ENCODE assay signal across 10 mouse cellular contexts in genomic region chr16:93746957-93747356, GRCm38 (mm10). TPM values are rescaled to one million over a fixed set of nuclear protein-coding genes. Genes with fewer than 3 reads are reported as not detected.
DNase-seq lines count a peak whose midpoint lies in the region; ATAC-seq and TF ChIP-seq lines count a peak whose summit lies in the region.
"Had no signal": no experiment of that assay in that cellular context is flagged by ENCODE, and none has a peak within 500 bp of the region (broad histone marks: within the 10 kb centered on the region; RNA-seq: fewer than 3 reads in every experiment).

No protein-coding gene starts in this region.

- no peak overlapping the region for H3K4me2 ChIP-seq in forebrain, postnatal 0 days (ENCODE audit: low read depth)
- no peak overlapping the region for H3K4me2 ChIP-seq in forebrain, embryonic 14.5 days (ENCODE audit: low read length)
- H3K4me2 ChIP-seq in liver, embryonic 11.5 days: no peak overlapping the region
- no peak overlapping the region for H3K4me2 ChIP-seq in liver, embryonic 14.5 days (ENCODE audit: low read depth)
- H3K4me2 ChIP-seq in hindbrain, embryonic 13.5 days: no peak overlapping the region
- H3K4me2 ChIP-seq: hindbrain, embryonic 12.5 days had no signal

- ATAC-seq in forebrain, postnatal 0 days: no peak
- ATAC-seq in forebrain, embryonic 14.5 days: no peak
- no peak for ATAC-seq in liver, embryonic 11.5 days (replicated peaks; ENCODE audit: low FRiP score)
- ATAC-seq in liver, embryonic 14.5 days (ENCODE audit: insufficient read depth): no peak
- no peak for ATAC-seq in hindbrain, embryonic 13.5 days (ENCODE audit: low FRiP score)

- no peak overlapping the region for H3K27ac ChIP-seq in forebrain, postnatal 0 days (ENCODE audit: low read depth, low read length)
- no peak overlapping the region for H3K27ac ChIP-seq in forebrain, embryonic 14.5 days (ENCODE audit: low read depth, low read length)
- H3K27ac ChIP-seq in liver, adult 2 months (replicated peaks; ENCODE audit: insufficient read depth, low read depth, low read length): no peak overlapping the region
- H3K27ac ChIP-seq in liver, embryonic 11.5 days (ENCODE audit: low read depth, low read length): no peak overlapping the region
- no peak overlapping the region for H3K27ac ChIP-seq in liver, embryonic 14.5 days
- no peak overlapping the region for H3K27ac ChIP-seq in hindbrain, embryonic 13.5 days
- H3K27ac ChIP-seq: hindbrain, embryonic 12.5 days; macrophage had no signal

- peak; percentile 43 for TF ChIP-seq CTCF in forebrain, postnatal 0 days (IDR thresholded peaks at IDR 0.05; ENCODE audit: low read depth)
- TF ChIP-seq CTCF in liver, adult 2 months (IDR thresholded peaks at IDR 0.05; ENCODE audit: low read depth, low read length): peak; percentile 60; the same call in 1 of the 2 replicates
- peak; percentile 64 for TF ChIP-seq CTCF in liver, embryonic 14.5 days (IDR thresholded peaks at IDR 0.05; ENCODE audit: low read depth)

- H3K4me3 ChIP-seq in forebrain, postnatal 0 days (ENCODE audit: low read depth, low read length): no peak overlapping the region
- H3K4me3 ChIP-seq in forebrain, embryonic 14.5 days (ENCODE audit: low read depth, low read length): no peak overlapping the region
- no peak overlapping the region for H3K4me3 ChIP-seq in liver, adult 2 months (ENCODE audit: insufficient read depth, low read depth, low read length)
- H3K4me3 ChIP-seq in liver, embryonic 11.5 days (ENCODE audit: low read depth, low read length): no peak overlapping the region
- H3K4me3 ChIP-seq in liver, embryonic 14.5 days (ENCODE audit: insufficient read depth in 1 of 2, low read depth in 2 of 2, low read length in 2 of 2): no peak overlapping the region
- H3K4me3 ChIP-seq in hindbrain, embryonic 13.5 days: no peak overlapping the region
- H3K4me3 ChIP-seq: hindbrain, embryonic 12.5 days had no signal

- no peak overlapping the region for H3K9ac ChIP-seq in forebrain, postnatal 0 days
- H3K9ac ChIP-seq in forebrain, embryonic 14.5 days (ENCODE audit: low read length): no peak overlapping the region
- no peak overlapping the region for H3K9ac ChIP-seq in liver, adult 2 months (ENCODE audit: low read depth, low read length)
- H3K9ac ChIP-seq in liver, embryonic 11.5 days (ENCODE audit: low read depth, low read length): no peak overlapping the region
- no peak overlapping the region for H3K9ac ChIP-seq in liver, embryonic 14.5 days (replicated peaks)
- no peak overlapping the region for H3K9ac ChIP-seq in hindbrain, embryonic 13.5 days
- H3K9ac ChIP-seq: hindbrain, embryonic 12.5 days had no signal

- no peaks in the 10 kb centered on the region for H3K4me1 ChIP-seq in forebrain, postnatal 0 days (ENCODE audit: insufficient read depth)
- H3K4me1 ChIP-seq in forebrain, embryonic 14.5 days (ENCODE audit: control insufficient read depth, insufficient read depth, low read length): no peaks in the 10 kb centered on the region
- H3K4me1 ChIP-seq in liver, adult 2 months (ENCODE audit: control insufficient read depth, insufficient read depth, low read length): peaks cover 27% of the 10 kb centered on the region
- H3K4me1 ChIP-seq in liver, embryonic 11.5 days (replicated peaks; ENCODE audit: control insufficient read depth, insufficient read depth, low read length): peaks cover 34% of the 10 kb centered on the region
- H3K4me1 ChIP-seq in liver, embryonic 14.5 days (replicated peaks; ENCODE audit: control insufficient read depth in 2 of 2, insufficient read depth in 2 of 2, low read length in 1 of 2): peaks cover 33 to 47% of the 10 kb centered on the region in 2 experiments
- H3K4me1 ChIP-seq in hindbrain, embryonic 13.5 days (replicated peaks): no peaks in the 10 kb centered on the region
- H3K4me1 ChIP-seq: hindbrain, embryonic 12.5 days had no signal

- H3K27me3 ChIP-seq in forebrain, postnatal 0 days (ENCODE audit: insufficient read depth, low read length): no peaks in the 10 kb centered on the region
- no peaks in the 10 kb centered on the region for H3K27me3 ChIP-seq in forebrain, embryonic 14.5 days (replicated peaks; ENCODE audit: control insufficient read depth, insufficient read depth, low read length)
- H3K27me3 ChIP-seq in liver, adult 2 months (ENCODE audit: control insufficient read depth, insufficient read depth, low read length): no peaks in the 10 kb centered on the region
- H3K27me3 ChIP-seq in liver, embryonic 11.5 days (replicated peaks; ENCODE audit: control insufficient read depth, insufficient read depth, low read length): no peaks in the 10 kb centered on the region; the same call in 1 of the 2 replicates
- H3K27me3 ChIP-seq in liver, embryonic 14.5 days (ENCODE audit: control insufficient read depth, insufficient read depth, low read length): no peaks in the 10 kb centered on the region
- no peaks in the 10 kb centered on the region for H3K27me3 ChIP-seq in hindbrain, embryonic 13.5 days
- H3K27me3 ChIP-seq: hindbrain, embryonic 12.5 days had no signal

- TF ChIP-seq EP300 in liver, embryonic 14.5 days (IDR thresholded peaks at IDR 0.05; ENCODE audit: low read depth): no peak

- no peaks in the 10 kb centered on the region for H3K9me3 ChIP-seq in forebrain, postnatal 0 days (ENCODE audit: low read length)
- H3K9me3 ChIP-seq in forebrain, embryonic 14.5 days (replicated peaks; ENCODE audit: control insufficient read depth, low read length): no peaks in the 10 kb centered on the region
- no peaks in the 10 kb centered on the region for H3K9me3 ChIP-seq in liver, embryonic 11.5 days (ENCODE audit: control insufficient read depth, low read length)
- no peaks in the 10 kb centered on the region for H3K9me3 ChIP-seq in liver, embryonic 14.5 days (ENCODE audit: control insufficient read depth, low read length)
- no peaks in the 10 kb centered on the region for H3K9me3 ChIP-seq in hindbrain, embryonic 13.5 days
- H3K9me3 ChIP-seq: hindbrain, embryonic 12.5 days had no signal

- no peaks in the 10 kb centered on the region for H3K79me2 ChIP-seq in liver, adult 2 months (ENCODE audit: control insufficient read depth, insufficient read depth, low read length)

- no peak for DNase-seq in forebrain, postnatal 0 days
- DNase-seq in forebrain, embryonic 14.5 days (ENCODE audit: low spot score): no peak
- DNase-seq in liver, adult 2 months (ENCODE audit: extremely low read depth, low read depth, low spot score): peak; percentile 46
- DNase-seq in liver, embryonic 11.5 days (ENCODE audit: low spot score): no peak
- DNase-seq in liver, embryonic 14.5 days (ENCODE audit: low read depth in 3 of 3, low spot score in 3 of 3): no peak
- peak; percentile 21 to 28 for DNase-seq in thymus, postnatal 36 days
- no peak for DNase-seq in testis, postnatal 10 days (ENCODE audit: low spot score)

- over 99% methylated on average over 4 of the region's 4 CpGs for WGBS in forebrain, postnatal 0 days
- WGBS in forebrain, embryonic 14.5 days: 94% methylated on average over 4 of the region's 4 CpGs
- WGBS in liver, adult 2 months: 98% methylated on average over 4 of the region's 4 CpGs
- 91% methylated on average over 4 of the region's 4 CpGs for WGBS in liver, embryonic 11.5 days
- WGBS in liver, embryonic 14.5 days (ENCODE audit: insufficient replicate concordance): 73% methylated on average over 4 of the region's 4 CpGs
- WGBS in hindbrain, embryonic 13.5 days: 96% methylated on average over 4 of the region's 4 CpGs

- peaks cover 30% of the 10 kb centered on the region for H3K36me3 ChIP-seq in forebrain, postnatal 0 days (ENCODE audit: insufficient read depth)
- peaks cover 8% of the 10 kb centered on the region; the same call in 1 of the 2 replicates for H3K36me3 ChIP-seq in forebrain, embryonic 14.5 days (ENCODE audit: control insufficient read depth, insufficient read depth, low read length)
- H3K36me3 ChIP-seq in liver, adult 2 months (ENCODE audit: control insufficient read depth, insufficient read depth, low read length): no peaks in the 10 kb centered on the region
- no peaks in the 10 kb centered on the region for H3K36me3 ChIP-seq in liver, embryonic 11.5 days (ENCODE audit: control insufficient read depth, insufficient read depth, low read length)
- H3K36me3 ChIP-seq in liver, embryonic 14.5 days (replicated peaks; ENCODE audit: control insufficient read depth, insufficient read depth, low read depth): no peaks in the 10 kb centered on the region; the same call in 1 of the 2 replicates
- peaks cover 60% of the 10 kb centered on the region for H3K36me3 ChIP-seq in hindbrain, embryonic 13.5 days

- no peak for TF ChIP-seq POLR2A in liver, adult 2 months (IDR thresholded peaks at IDR 0.05; ENCODE audit: extremely low read depth, insufficient read depth, low read length)

RNA-seq across cellular contexts. Expression of gene Dop1b, which starts 35.3 kb away (rescaled TPM):
- 38.7 and 48.4 TPM in 2 replicates for total RNA-seq in forebrain, postnatal 0 days (2014; rRNA removed)
- 19.4 and 22.0 TPM in 2 replicates for polyA plus RNA-seq in forebrain, postnatal 0 days (2015; fragmentation: Nextera tagmentation; extraction: Ambion mirVana)
- polyA plus RNA-seq in forebrain, embryonic 14.5 days (2014; fragmentation: Nextera tagmentation; extraction: Ambion mirVana): 19.6 and 29.9 TPM in 2 replicates
- total RNA-seq in liver, adult 2 months (2014; rRNA removed): 12.1 and 33.2 TPM in 2 replicates
- 30.3 TPM in 2 replicates for polyA plus RNA-seq in liver, adult 2 months (2012; rRNA removed)
- polyA plus RNA-seq in liver, embryonic 11.5 days (2014; fragmentation: Nextera tagmentation; extraction: Ambion mirVana): 18.1 and 19.1 TPM in 2 replicates
- 11.8 and 13.4 TPM in 2 replicates for polyA plus RNA-seq in liver, embryonic 14.5 days (2012; rRNA removed)
- polyA plus RNA-seq in liver, embryonic 14.5 days (2014; fragmentation: Nextera tagmentation; extraction: Ambion mirVana): 11.6 and 14.4 TPM in 2 replicates
- 31.0 and 32.2 TPM in 2 replicates for polyA plus RNA-seq in hindbrain, embryonic 13.5 days (2015; fragmentation: Nextera tagmentation; extraction: Ambion mirVana)

Comparison
In these comparisons a context has a peak if more than half of its experiments do, and no peak if none do; other contexts are left out.
1. DNase-seq: peak in liver, adult 2 months (single experiment) and thymus, postnatal 36 days (2 of 2); none in forebrain, postnatal 0 days (single experiment), forebrain, embryonic 14.5 days (single experiment), liver, embryonic 11.5 days (single experiment), liver, embryonic 14.5 days (0 of 3) and testis, postnatal 10 days (single experiment).
2. Peak in every context shown above with its lines, with median percentiles within 50 percentile points of each other: CTCF ChIP-seq.